Mouse (Mus musculus) ES-CJ7 (cell line): ENCODE data around the gene Golga4.
"Not testable (repeated sequence)": the region's sequence is repeated elsewhere in the genome, so short reads cannot be mapped to it uniquely, and the experiment has no call there.

ENCODE experiments used
- DNase-seq: peaks from one replicate; pipeline ENCODE4 v3.0.0; 2011; ENCODE audit warnings: low read depth, low spot score

Golga4 gene

GRCm38 (mm10) chr9:118585998-118586397 lies 79.9 kb downstream of the Golga4 start:
- no peak for DNase-seq

- DNase-seq, result no peak
Measured at GRCm38 (mm10) chr9:118587115-118587514, 81.0 kb downstream of the Golga4 start.

- DNase-seq, result peak; percentile 25
Measured at GRCm38 (mm10) chr9:118589249-118589648, 83.2 kb downstream of the Golga4 start.

GRCm38 (mm10) chr9:118590230-118590629 lies 84.2 kb downstream of the Golga4 start:
- DNase-seq, result no peak

- no peak for DNase-seq
Measured at GRCm38 (mm10) chr9:118591633-118592032, 85.6 kb downstream of the Golga4 start.

- DNase-seq, result peak; percentile 50
Measured at GRCm38 (mm10) chr9:118592585-118593249, 86.7 kb downstream of the Golga4 start.

GRCm38 (mm10) chr9:118593443-118593842 lies 87.4 kb downstream of the Golga4 start:
- no peak for DNase-seq

- no peak for DNase-seq
Measured at GRCm38 (mm10) chr9:118596767-118597166, 90.7 kb downstream of the Golga4 start.

- not testable (repeated sequence) for DNase-seq
Measured at GRCm38 (mm10) chr9:118600393-118600792, 94.3 kb downstream of the Golga4 start.

GRCm38 (mm10) chr9:118602576-118602975 lies 96.5 kb downstream of the Golga4 start:
- DNase-seq, result peak; percentile 48

GRCm38 (mm10) chr9:118606148-118606816 lies 100.2 kb downstream of the Golga4 start, which contains the start of gene Itga9:
TSS of gene Itga9 (plus strand) at chr9:118606690.
- DNase-seq, result peak; percentile 45

GRCm38 (mm10) chr9:118606817-118607371 lies 100.8 kb downstream of the Golga4 start:
- no peak for DNase-seq

GRCm38 (mm10) chr9:118607701-118608401 lies 101.8 kb downstream of the Golga4 start:
- peak; percentile 93 for DNase-seq

GRCm38 (mm10) chr9:118608556-118608955 lies 102.5 kb downstream of the Golga4 start:
- DNase-seq, result peak; percentile 49

GRCm38 (mm10) chr9:118610060-118610459 lies 104.0 kb downstream of the Golga4 start:
- DNase-seq, result peak; percentile 18

- no peak for DNase-seq
Measured at GRCm38 (mm10) chr9:118611111-118611541, 105.1 kb downstream of the Golga4 start.

GRCm38 (mm10) chr9:118611958-118612581 lies 106.0 kb downstream of the Golga4 start:
- DNase-seq, result peak; percentile 24

- DNase-seq, result no peak
Measured at GRCm38 (mm10) chr9:118617237-118617636, 111.2 kb downstream of the Golga4 start.

GRCm38 (mm10) chr9:118618732-118619250 lies 112.7 kb downstream of the Golga4 start:
- DNase-seq, result no peak

- DNase-seq, result no peak
Measured at GRCm38 (mm10) chr9:118620807-118621206, 114.7 kb downstream of the Golga4 start.

- no peak for DNase-seq
Measured at GRCm38 (mm10) chr9:118621691-118622090, 115.6 kb downstream of the Golga4 start.
